Mouse (Mus musculus): ENCODE measurements around the gene Gsk3b.

DNA sequence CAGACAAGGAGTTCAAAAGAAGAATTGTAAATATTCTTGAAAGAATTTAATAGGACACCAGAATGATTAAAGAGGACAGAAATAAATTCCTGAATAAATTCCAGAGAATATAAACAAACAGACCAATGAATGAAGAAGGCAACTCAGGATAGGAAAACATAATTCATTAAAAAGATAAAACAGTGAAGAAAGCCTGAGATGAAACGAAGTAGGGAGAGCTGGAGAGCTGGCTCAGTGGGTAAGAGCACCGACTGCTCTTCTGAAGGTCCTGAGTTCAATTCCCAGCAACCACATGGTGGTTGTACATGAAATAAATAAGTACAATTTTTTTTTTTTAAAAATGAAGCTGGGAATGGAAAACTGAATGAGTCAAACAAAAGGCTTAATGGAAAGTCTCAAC, 185.9 kb downstream of the Gsk3b start:
- TF ChIP-seq CTCF (IDR thresholded peaks at IDR 0.05; ENCODE audit: low read depth, low read length) (no peak), GATA1 (IDR thresholded peaks at IDR 0.05; ENCODE audit: borderline replicate concordance, low read length) (no peak), POLR2AphosphoS5 (IDR thresholded peaks at IDR 0.05; ENCODE audit: insufficient replicate concordance, low read depth, low read length) (no peak), TAL1 (conservative IDR thresholded peaks at IDR 0.05; ENCODE audit: low read depth, low read length) (no peak)
